Mouse (Mus musculus) ES-Bruce4 (cell line): ENCODE results near the gene Gm20521. TPM values are rescaled to one million over a fixed set of nuclear protein-coding genes. Genes with fewer than 3 reads are reported as not detected.

Source experiments
- H3K27ac ChIP-seq: 2 replicates; pipeline ENCODE4 v1.5.1; 2012; ENCODE audit warnings: low read length, inconsistent platforms; ENCODE audit not compliant: insufficient read depth
- H3K27me3 ChIP-seq: 2 replicates; pipeline ENCODE4 v1.6.1; 2012; ENCODE audit warnings: mild to moderate bottlenecking, low read length, inconsistent platforms; ENCODE audit not compliant: control insufficient read depth, poor library complexity, insufficient read depth, severe bottlenecking
- H3K36me3 ChIP-seq: 2 replicates; pipeline ENCODE4 v1.6.1; 2012; ENCODE audit warnings: inconsistent platforms, mild to moderate bottlenecking, low read length, moderate library complexity; ENCODE audit not compliant: control insufficient read depth, poor library complexity, insufficient read depth, severe bottlenecking
- H3K4me1 ChIP-seq: one replicate; pipeline ENCODE4 v1.8.1; 2011; ENCODE audit warnings: low read length; ENCODE audit not compliant: control insufficient read depth, insufficient read depth
- H3K4me3 ChIP-seq: 2 replicates; pipeline ENCODE4 v1.5.1; 2011; ENCODE audit warnings: low read depth, mild to moderate bottlenecking, low read length
- H3K9ac ChIP-seq: 2 replicates; pipeline ENCODE4 v1.6.1; 2012; ENCODE audit warnings: low read depth, mild to moderate bottlenecking, inconsistent platforms; ENCODE audit not compliant: poor library complexity, severe bottlenecking
- H3K9me3 ChIP-seq: replicated peaks from 2 replicates; pipeline ENCODE4 v1.6.1; 2012; ENCODE audit warnings: mild to moderate bottlenecking, low read length, inconsistent platforms; ENCODE audit not compliant: control insufficient read depth, poor library complexity, insufficient read depth, severe bottlenecking
- CTCF ChIP-seq: IDR thresholded peaks from one replicate; pipeline ENCODE4 v1.8.1; 2011; ENCODE audit warnings: low read depth, low read length
- EP300 ChIP-seq: IDR thresholded peaks from 2 replicates; pipeline ENCODE4 v1.6.1; 2011; ENCODE audit warnings: low read depth, low read length; ENCODE audit not compliant: insufficient read depth
- POLR2A ChIP-seq: IDR thresholded peaks from one replicate; pipeline ENCODE4 v1.8.1; 2011; ENCODE audit warnings: low read length; ENCODE audit not compliant: insufficient read depth
- polyA plus RNA-seq: library from polyadenylated mRNA; stranded (reverse); fragments of >200 nt; gene quantifications from 2 replicates; pipeline ENCODE4 v1.2.4, GENCODE M21; 2011; ENCODE audit warnings: low read depth; ENCODE audit not compliant: missing spikeins, insufficient read depth, insufficient read length

The Gm20521 gene
- polyA plus RNA-seq, 1 experiment, result not detected

GRCm38 (mm10) chr14:54863501-54864312, 19.5 kb upstream of the Gm20521 start:
- H3K27ac ChIP-seq, result no peak overlapping the region
- peak overlapping the region; percentile 87 for H3K9ac ChIP-seq
- H3K36me3 ChIP-seq, result no peaks in the 10 kb centered on the region
- TF ChIP-seq EP300 (no peak), POLR2A (peak; percentile 44)
- no peaks in the 10 kb centered on the region for H3K27me3 ChIP-seq
- H3K4me1 ChIP-seq, result no peaks in the 10 kb centered on the region
- peak overlapping the region; percentile 92 for H3K4me3 ChIP-seq
- H3K9me3 ChIP-seq, result no peaks in the 10 kb centered on the region

GRCm38 (mm10) chr14:54864313-54865036, 18.8 kb upstream of the Gm20521 start:
- Histone ChIP-seq H3K9ac (peak overlapping the region; percentile 87), H3K4me3 (peak overlapping the region; percentile 92), H3K4me1 (no peaks in the 10 kb centered on the region), H3K36me3 (no peaks in the 10 kb centered on the region), H3K27ac (no peak overlapping the region), H3K9me3 (no peaks in the 10 kb centered on the region), H3K27me3 (no peaks in the 10 kb centered on the region)
- TF ChIP-seq POLR2A (no peak), CTCF (no peak), EP300 (no peak)

- Histone ChIP-seq H3K27ac (no peak overlapping the region), H3K4me1 (no peaks in the 10 kb centered on the region), H3K36me3 (no peaks in the 10 kb centered on the region), H3K9me3 (no peaks in the 10 kb centered on the region), H3K27me3 (no peaks in the 10 kb centered on the region), H3K9ac (no peak overlapping the region), H3K4me3 (no peak overlapping the region)
- TF ChIP-seq EP300 (no peak), CTCF (no peak), POLR2A (no peak)
These were observed 17.6 kb upstream of the Gm20521 start for GRCm38 (mm10) chr14:54865626-54866025.

GRCm38 (mm10) chr14:54866268-54866667, 17.0 kb upstream of the Gm20521 start:
- Histone ChIP-seq H3K9ac (no peak overlapping the region), H3K4me3 (no peak overlapping the region)
- TF ChIP-seq CTCF (no peak), EP300 (no peak), POLR2A (no peak)

GRCm38 (mm10) chr14:54866936-54867335, 16.3 kb upstream of the Gm20521 start:
- no peaks in the 10 kb centered on the region for H3K27me3 ChIP-seq
- no peaks in the 10 kb centered on the region for H3K36me3 ChIP-seq
- H3K27ac ChIP-seq, result no peak overlapping the region
- no peak overlapping the region for H3K9ac ChIP-seq
- H3K4me1 ChIP-seq, result no peaks in the 10 kb centered on the region
- H3K9me3 ChIP-seq, result no peaks in the 10 kb centered on the region
- TF ChIP-seq CTCF (peak; percentile 95), POLR2A (no peak)
- no peak overlapping the region for H3K4me3 ChIP-seq

More at GRCm38 (mm10) chr14:54866268-54866667, 17.0 kb upstream of the Gm20521 start:
- Histone ChIP-seq H3K9me3 (no peaks in the 10 kb centered on the region), H3K4me1 (no peaks in the 10 kb centered on the region), H3K27me3 (no peaks in the 10 kb centered on the region), H3K36me3 (no peaks in the 10 kb centered on the region), H3K27ac (no peak overlapping the region)

- Histone ChIP-seq H3K27ac (no peak overlapping the region), H3K9ac (no peak overlapping the region), H3K9me3 (no peaks in the 10 kb centered on the region), H3K36me3 (no peaks in the 10 kb centered on the region), H3K4me1 (no peaks in the 10 kb centered on the region), H3K4me3 (no peak overlapping the region), H3K27me3 (no peaks in the 10 kb centered on the region)
- TF ChIP-seq CTCF (no peak), EP300 (no peak), POLR2A (no peak)
These were observed 15.2 kb upstream of the Gm20521 start for GRCm38 (mm10) chr14:54868026-54868425.
